Mouse (Mus musculus) Patski (cell line): ENCODE data around the gene Supt6. TPM values are rescaled to one million over a fixed set of nuclear protein-coding genes. Genes with fewer than 3 reads are reported as not detected.
"Not testable (repeated sequence)": the region's sequence is repeated elsewhere in the genome, so short reads cannot be mapped to it uniquely, and the experiment has no call there.

Experiments used
- ATAC-seq: fragments of 100-300 bp; one replicate; pipeline ENCODE4 v1.8.0; 2021
- CTCF ChIA-PET: fragments of 350-600 bp; sonication (Branson Sonifier 250); formaldehyde crosslinking; loops from one replicate; lab custom pipeline; 2022; ENCODE audit warnings: inconsistent platforms; lab: Charles Lee
- POLR2A ChIA-PET: fragments of 350-600 bp; sonication (Branson Sonifier 250); formaldehyde crosslinking; loops from one replicate; lab custom pipeline; 2022; ENCODE audit warnings: antibody characterized with exemption, inconsistent platforms; lab: Charles Lee
- DNase-seq: peaks from one replicate; pipeline ENCODE4 v3.0.0-alpha.2; 2011; ENCODE audit warnings: low read depth, low spot score
- H3K27me3 ChIP-seq: fragments of 371-371 bp; one replicate; pipeline ENCODE4 v1.5.1; 2021
- CTCF ChIP-seq: fragments of 100-300 bp; IDR thresholded peaks from one replicate; pipeline ENCODE4 v1.5.1; 2021
- in situ Hi-C: fragments of 300-500 bp; cut with MboI; formaldehyde crosslinking; loops from 3 replicates; pipeline ENCODE4 v1.11.1; 2018; ENCODE audit warnings: low pct_unique_long_range_greater_than_20kb, mixed read lengths
- polyA plus RNA-seq: library from polyadenylated mRNA; unstranded; gene quantifications from one replicate; pipeline ENCODE4 v1.2.3, GENCODE M21; 2021

Supt6 gene
- polyA plus RNA-seq, 1 experiment from 2014 or later, result 69.2 TPM

GRCm38 (mm10) chr11:78202372-78202771 is 43.4 kb downstream of the Supt6 start:
- in situ Hi-C loops, result no loop called here
- POLR2A ChIA-PET, result interaction anchor here (0.6 kb wide), 1 partner anchor 27 kb away, joined by 3 read pairs; no protein-coding TSS in a partner anchor
- no peak for TF ChIP-seq CTCF
- CTCF ChIA-PET, result no interaction called here
- no peak for DNase-seq
- no peaks in the 10 kb centered on the region for H3K27me3 ChIP-seq
- ATAC-seq, result no peak

GRCm38 (mm10) chr11:78195101-78195863 is 50.5 kb downstream of the Supt6 start:
- no peak for TF ChIP-seq CTCF
- ATAC-seq (no peak), DNase-seq (no peak)
- H3K27me3 ChIP-seq, result no peaks in the 10 kb centered on the region
- in situ Hi-C loops, result no loop called here
- ChIA-PET POLR2A (interaction anchor here (1.6 kb wide), 1 partner anchor 10 kb away, joined by 8 read pairs; no protein-coding TSS in a partner anchor), CTCF (no interaction called here)

- DNase-seq, result no peak
- in situ Hi-C loops, result no loop called here
- ChIA-PET CTCF (no interaction called here), POLR2A (no interaction called here)
- no peaks in the 10 kb centered on the region for H3K27me3 ChIP-seq
- no peak for ATAC-seq
- no peak for TF ChIP-seq CTCF
Measured at GRCm38 (mm10) chr11:78194411-78195100, 51.2 kb downstream of the Supt6 start.

GRCm38 (mm10) chr11:78193113-78193512 is 52.7 kb downstream of the Supt6 start, which contains the start of gene Proca1:
Proca1 (plus strand) TSS chr11:78193392.
- CTCF ChIA-PET, result no interaction called here
- POLR2A ChIA-PET, result interaction anchor here (0.7 to 1.0 kb wide), 2 partner anchors 28 to 201 kb away, joined by 3 read pairs; no protein-coding TSS in a partner anchor
- no peak for DNase-seq
- in situ Hi-C loops, result no loop called here
- no peaks in the 10 kb centered on the region for H3K27me3 ChIP-seq
- no peak for ATAC-seq
- no peak for TF ChIP-seq CTCF

- CTCF ChIA-PET, result interaction anchor here (1.1 to 1.3 kb wide), 2 partner anchors 39 to 47 kb away, joined by 3 read pairs; no protein-coding TSS in a partner anchor
- ATAC-seq (no peak), DNase-seq (no peak)
- in situ Hi-C loops, result no loop called here
- POLR2A ChIA-PET, result interaction anchor here (1.0 kb wide), 1 partner anchor 10 kb away, joined by 3 read pairs; no protein-coding TSS in a partner anchor
- H3K27me3 ChIP-seq, result no peaks in the 10 kb centered on the region
- no peak for TF ChIP-seq CTCF
Measured at GRCm38 (mm10) chr11:78190041-78190440, 55.7 kb downstream of the Supt6 start.

- H3K27me3 ChIP-seq, result no peaks in the 10 kb centered on the region
- ChIA-PET CTCF (interaction anchor here (1.1 to 1.3 kb wide), 2 partner anchors 40 to 46 kb away, joined by 3 read pairs; no protein-coding TSS in a partner anchor), POLR2A (interaction anchor here (0.6 to 0.8 kb wide), 2 partner anchors 14 to 550 kb away, joined by 3 to 6 read pairs; no protein-coding TSS in a partner anchor)
- ATAC-seq (peak; percentile 23), DNase-seq (no peak)
- no peak for TF ChIP-seq CTCF
- in situ Hi-C loops, result no loop called here
Measured at GRCm38 (mm10) chr11:78189234-78190040, 56.4 kb downstream of the Supt6 start.

- in situ Hi-C loops, result no loop called here
- ChIA-PET CTCF (no interaction called here), POLR2A (interaction anchor here (0.6 to 0.8 kb wide), 2 partner anchors 13 to 549 kb away, joined by 3 to 6 read pairs; no protein-coding TSS in a partner anchor)
- H3K27me3 ChIP-seq, result no peaks in the 10 kb centered on the region
- ATAC-seq (peak; percentile 69), DNase-seq (no peak)
- TF ChIP-seq CTCF, result no peak
Measured at GRCm38 (mm10) chr11:78188331-78189233, 57.2 kb downstream of the Supt6 start, which contains the start of gene Rab34. Rab34 (plus strand) TSS chr11:78188430.

- DNase-seq, H3K27me3 ChIP-seq, CTCF ChIA-PET, in situ Hi-C loops, ATAC-seq: not testable (repeated sequence)
- POLR2A ChIA-PET, result interaction anchor here (0.7 kb wide), 1 partner anchor 25 kb away, joined by 3 read pairs; no protein-coding TSS in a partner anchor
Measured at GRCm38 (mm10) chr11:78184702-78185101, 61.1 kb downstream of the Supt6 start.

GRCm38 (mm10) chr11:78183884-78184514 is 61.8 kb downstream of the Supt6 start:
- ATAC-seq (no peak), DNase-seq (no peak)
- in situ Hi-C loops, result no loop called here
- H3K27me3 ChIP-seq, result no peaks in the 10 kb centered on the region
- POLR2A ChIA-PET, result interaction anchor here (0.7 kb wide), 1 partner anchor 25 kb away, joined by 3 read pairs; no protein-coding TSS in a partner anchor
- no peak for TF ChIP-seq CTCF
- CTCF ChIA-PET, result no interaction called here
